Mouse (Mus musculus): ENCODE measurements around the gene Pde10a.

Gene Pde10a

DNA sequence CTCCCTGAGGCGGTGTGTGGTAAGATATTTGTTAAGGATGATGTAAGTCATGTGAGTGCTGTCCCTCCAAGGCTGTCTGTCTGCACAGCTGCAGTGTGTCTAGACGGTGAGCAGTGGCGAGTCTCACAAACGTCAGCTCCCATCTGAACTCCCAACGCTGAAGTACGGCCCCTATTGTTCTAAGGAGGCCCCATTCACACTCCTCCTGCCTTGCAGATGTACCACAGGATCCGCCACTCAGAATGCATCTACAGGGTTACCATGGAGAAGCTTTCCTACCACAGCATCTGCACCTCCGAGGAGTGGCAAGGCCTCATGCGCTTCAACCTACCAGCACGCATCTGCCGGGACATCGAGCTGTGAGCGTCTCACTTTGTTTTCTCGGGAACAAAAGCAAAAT, 436.5 kb downstream of the Pde10a start:
- in situ Hi-C loops (cut with MboI, MseI): no loop called here

DNA sequence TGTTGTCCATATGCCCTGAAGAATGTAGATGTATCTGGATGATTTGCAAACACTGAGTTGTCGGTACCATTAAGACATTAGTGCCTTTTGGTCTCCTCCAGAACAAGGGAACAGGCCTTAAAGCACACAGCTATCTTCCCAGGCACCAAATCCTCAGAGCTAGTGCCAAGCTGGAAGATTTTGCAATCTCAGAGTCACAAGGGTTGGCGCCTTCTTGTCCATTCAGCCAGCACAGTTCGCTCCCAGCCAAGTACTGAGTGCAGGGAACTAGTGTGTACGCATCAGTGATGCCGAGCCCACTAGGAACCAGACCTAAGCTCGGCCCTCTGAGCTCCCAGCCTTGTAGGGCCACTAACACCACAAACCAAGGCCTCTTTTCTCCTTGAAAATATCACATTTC, 440.0 kb downstream of the Pde10a start:
- in situ Hi-C loops (cut with MboI, MseI): no loop called here

GRCm38 (mm10) chr17:8972152-8972854, 447.1 kb downstream of the Pde10a start:
- in situ Hi-C loops (cut with MboI, MseI): no loop called here

GRCm38 (mm10) chr17:8973331-8973730, 448.2 kb downstream of the Pde10a start:
- in situ Hi-C loops (cut with MboI, MseI): no loop called here

DNA sequence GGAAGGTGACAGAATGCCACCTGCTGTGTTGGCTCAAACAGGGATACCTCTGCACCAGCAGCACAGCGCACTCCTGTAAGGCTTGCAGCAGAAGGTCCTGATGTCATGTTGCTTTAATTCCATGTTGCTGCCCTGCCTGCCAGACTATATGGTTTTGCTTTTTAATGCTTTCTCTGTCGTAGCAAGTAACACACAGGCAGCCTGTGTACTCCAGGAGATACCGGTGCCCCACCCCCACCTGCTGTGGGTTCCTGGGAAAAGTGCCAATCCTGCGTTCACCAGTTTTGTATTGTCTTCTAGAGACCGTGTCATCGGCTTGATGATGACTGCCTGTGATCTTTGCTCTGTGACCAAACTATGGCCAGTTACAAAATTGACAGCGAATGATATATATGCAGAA, 449.3 kb downstream of the Pde10a start:
- in situ Hi-C loops (cut with MboI, MseI): no loop called here

DNA sequence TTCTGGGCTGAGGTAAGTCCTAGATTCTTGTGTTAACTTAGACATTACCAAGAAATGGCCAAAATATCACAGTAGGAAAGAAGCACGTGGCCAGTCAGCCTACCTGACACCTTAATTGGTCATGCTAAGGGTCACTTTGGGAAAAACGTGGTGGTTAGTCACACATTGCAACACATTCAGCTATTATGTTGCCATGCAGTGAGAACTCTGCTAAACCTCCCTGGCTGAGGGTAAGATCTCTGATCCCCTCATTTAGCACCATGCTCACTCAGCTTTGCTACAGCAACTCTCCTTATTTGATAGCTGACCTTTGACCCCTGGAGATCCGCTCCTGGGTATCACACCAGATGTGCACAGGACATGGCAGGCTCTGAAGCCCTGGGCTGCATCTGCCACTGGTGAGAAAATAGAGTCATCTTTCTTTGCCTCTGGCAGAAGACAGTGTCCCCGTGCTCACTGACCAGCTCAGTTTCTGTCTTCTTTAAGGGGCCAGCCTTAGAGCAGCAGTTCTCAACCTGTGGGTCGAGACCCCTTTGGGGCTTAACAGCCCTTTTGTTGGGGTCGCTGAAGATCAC, 449.7 kb downstream of the Pde10a start:
- in situ Hi-C loops (cut with MboI, MseI): no loop called here

GRCm38 (mm10) chr17:8976745-8977144, 451.6 kb downstream of the Pde10a start:
- in situ Hi-C loops (cut with MboI, MseI): no loop called here

- in situ Hi-C loops (cut with MboI, MseI): no loop called here
Measured at GRCm38 (mm10) chr17:8977271-8977670, 452.1 kb downstream of the Pde10a start.

- in situ Hi-C loops (cut with MboI, MseI): no loop called here
Measured at GRCm38 (mm10) chr17:8983576-8983975, 458.4 kb downstream of the Pde10a start.

DNA sequence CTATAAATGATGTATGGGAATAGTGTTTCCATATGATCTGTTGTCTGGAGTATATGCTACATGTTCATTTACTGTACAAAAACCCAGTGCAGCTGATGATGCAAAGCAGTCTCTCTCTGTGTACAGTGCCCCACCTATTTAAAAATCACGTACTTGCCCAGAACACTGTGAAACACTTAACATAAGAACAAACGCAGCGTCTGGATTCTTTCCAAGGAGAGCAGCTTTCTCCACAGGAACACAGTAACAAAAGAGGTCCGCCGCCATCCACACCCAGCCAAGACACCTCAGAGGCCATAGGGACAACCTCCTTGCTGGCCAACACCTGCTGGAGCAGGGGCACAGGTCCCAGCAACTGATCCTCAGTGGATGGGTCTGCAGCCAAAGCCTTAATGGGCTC, 460.5 kb downstream of the Pde10a start:
- in situ Hi-C loops (cut with MboI, MseI): no loop called here

DNA sequence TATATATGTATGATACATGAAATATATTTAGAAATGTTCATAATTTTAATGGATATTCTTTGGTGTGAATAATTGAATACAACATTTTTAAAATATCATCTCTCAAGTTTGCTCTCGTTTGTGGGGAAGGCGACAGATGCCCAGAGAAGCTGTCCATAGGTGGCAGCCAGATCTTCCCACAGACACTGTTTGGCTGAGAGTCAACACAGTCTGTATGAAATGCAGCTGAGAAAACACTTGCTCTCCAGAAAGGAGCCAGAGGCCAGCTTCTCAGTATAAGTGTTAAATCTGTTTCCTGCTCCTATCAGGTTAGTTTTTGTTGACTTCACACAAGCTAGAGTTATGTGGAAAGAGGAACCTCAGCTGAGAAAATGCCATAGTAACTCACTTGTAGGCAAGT, 461.4 kb downstream of the Pde10a start:
- in situ Hi-C loops (cut with MboI, MseI): no loop called here

- in situ Hi-C loops (cut with MboI, MseI): no loop called here
Measured at GRCm38 (mm10) chr17:8987369-8987768, 462.2 kb downstream of the Pde10a start.

- in situ Hi-C loops (cut with MboI, MseI): no loop called here
Measured at GRCm38 (mm10) chr17:8988119-8988807, 463.1 kb downstream of the Pde10a start, which contains the start of gene 1700010I14Rik. Gene 1700010I14Rik, plus strand, starts transcription at chr17:8988333.

DNA sequence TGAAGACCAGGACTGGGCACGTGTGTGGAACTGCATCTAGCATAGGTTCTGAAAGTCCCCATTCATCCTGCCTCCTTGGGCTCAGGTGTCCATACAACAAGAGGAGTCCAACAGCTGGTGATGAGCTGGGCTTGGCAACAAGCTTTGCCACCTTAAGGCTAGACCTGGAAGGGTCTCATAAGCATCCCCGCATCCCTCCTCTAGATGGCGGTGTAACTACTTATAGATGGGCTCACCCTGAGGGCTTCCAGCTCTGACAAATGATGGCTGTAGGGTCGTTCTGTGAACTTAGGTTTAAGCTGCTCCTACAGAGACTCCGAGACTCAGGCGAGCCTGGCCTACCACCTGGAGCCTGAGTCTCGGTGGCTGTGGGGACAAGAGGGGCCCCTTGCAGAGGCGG, 466.0 kb downstream of the Pde10a start:
- in situ Hi-C loops (cut with MboI, MseI): no loop called here

DNA sequence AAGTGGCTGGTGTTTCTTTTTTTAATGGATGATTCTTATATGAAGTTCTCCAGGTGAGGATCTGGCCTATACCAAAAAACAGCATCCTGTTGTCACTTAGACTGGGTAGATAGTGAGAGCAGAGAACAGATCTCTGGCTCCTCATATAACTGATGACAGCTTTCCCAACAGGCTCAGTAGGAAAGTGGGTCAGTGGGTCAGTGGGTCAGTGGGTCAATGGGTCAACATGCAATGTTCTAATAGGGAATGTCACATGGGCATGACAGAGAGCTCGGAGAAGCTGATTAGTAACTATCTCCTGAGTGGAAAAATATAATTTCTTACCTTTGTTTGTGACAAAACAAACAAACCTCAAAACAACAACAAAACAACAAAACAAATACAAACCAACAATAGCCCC, 470.2 kb downstream of the Pde10a start:
- in situ Hi-C loops (cut with MboI, MseI): no loop called here

- in situ Hi-C loops (cut with MboI, MseI): no loop called here
Measured at GRCm38 (mm10) chr17:9002438-9002837, 477.3 kb downstream of the Pde10a start.

- in situ Hi-C loops (cut with MboI, MseI): no loop called here
Measured at GRCm38 (mm10) chr17:9004516-9004915, 479.3 kb downstream of the Pde10a start.

DNA sequence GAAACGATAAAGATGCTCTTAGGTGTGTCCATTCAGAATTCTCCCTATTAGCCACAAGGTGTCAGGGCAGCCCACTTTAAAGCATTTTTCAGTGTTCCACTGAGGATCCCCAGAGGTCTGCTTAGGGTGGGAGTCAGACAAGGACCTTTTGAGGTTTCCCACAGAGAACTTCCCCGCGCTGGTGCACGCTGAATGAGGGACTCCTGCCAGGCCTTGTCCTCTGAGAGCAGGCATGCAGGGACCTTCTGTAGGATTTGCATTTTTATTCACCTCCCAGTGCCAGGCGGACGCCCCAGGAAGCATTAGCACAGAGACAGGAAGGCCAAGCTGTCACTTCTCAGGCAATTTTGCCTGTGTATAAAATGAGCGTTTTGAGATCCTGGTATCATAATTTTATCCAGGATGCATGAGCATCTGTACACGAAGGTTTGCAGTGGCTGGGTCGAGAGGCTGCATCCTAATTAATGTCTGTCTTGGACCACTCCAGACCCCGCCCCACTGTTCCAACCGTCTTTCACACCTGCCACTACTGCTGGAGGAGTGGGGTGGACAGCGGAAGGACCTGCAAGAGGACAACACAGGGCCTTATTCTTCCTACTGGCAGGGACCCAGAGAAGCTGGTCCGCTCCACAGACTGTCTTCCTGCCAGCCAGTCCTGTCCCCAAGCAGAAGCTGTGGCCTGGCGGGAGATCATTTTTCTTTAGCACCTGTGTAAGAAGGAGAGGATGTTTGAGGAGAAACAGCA, 498.2 kb downstream of the Pde10a start:
- in situ Hi-C loops (cut with MboI, MseI): no loop called here

GRCm38 (mm10) chr17:9030181-9030580, 505.0 kb downstream of the Pde10a start:
- in situ Hi-C loops (cut with MboI, MseI): no loop called here

DNA sequence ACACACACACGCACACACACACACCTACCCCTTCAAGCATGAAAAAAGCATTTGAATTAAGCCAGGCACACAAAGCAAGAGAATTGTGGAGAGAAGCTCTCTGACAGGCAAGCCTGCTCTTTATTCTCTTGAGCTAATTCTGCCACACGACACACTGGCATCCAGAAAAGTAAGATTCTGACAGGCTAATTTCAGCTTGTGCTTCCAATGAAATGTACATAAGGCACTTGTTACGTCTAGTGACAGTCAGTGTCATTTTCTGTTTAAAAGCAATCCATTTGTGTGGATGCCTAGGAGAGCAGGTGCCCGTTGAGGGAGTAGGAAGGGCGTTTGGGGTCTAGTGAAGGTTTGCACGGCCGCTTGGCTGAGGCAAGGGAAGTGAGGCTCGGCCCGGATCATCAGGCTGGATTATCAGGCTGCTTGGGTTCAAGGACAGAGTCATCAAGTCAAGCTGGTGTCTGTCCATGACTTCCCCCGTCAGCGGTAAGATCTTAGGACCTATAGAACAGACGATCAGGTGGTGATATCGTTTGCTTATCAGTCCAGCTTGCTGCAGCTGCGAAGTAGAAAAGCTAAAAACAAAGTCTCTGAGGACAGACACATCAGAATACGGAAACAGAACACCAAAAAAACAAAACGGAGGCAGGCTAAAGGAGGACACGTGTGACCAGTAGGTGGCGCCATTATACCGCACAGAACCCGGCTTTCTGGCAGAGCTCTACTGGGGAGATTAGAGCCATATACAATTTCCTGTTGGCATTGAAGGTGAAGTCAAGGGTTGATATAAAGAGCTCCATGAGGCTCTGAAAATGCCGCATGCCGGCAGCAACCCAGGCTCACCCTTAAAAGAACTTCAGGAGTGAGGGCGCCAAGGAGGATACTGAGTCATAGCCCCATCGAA, 506.3 kb downstream of the Pde10a start:
- in situ Hi-C loops (cut with MboI, MseI): no loop called here

- in situ Hi-C loops (cut with MboI, MseI): no loop called here
Measured at GRCm38 (mm10) chr17:9032362-9033044, 507.3 kb downstream of the Pde10a start.

Data from T-helper 1 cell (primary cell).